Mouse (Mus musculus): Measurements from ENCODE around the gene Gm17018. TPM values are rescaled to one million over a fixed set of nuclear protein-coding genes. Genes with fewer than 3 reads are reported as not detected.

The Gm17018 gene
- total and polyA plus RNA-seq, 2 experiments = 3.0 to 6.0 TPM

- Histone ChIP-seq H3K79me2 (ENCODE audit: control insufficient read depth, insufficient read depth, low read length) (no peaks in the 10 kb centered on the region), H3K36me3 (ENCODE audit: control insufficient read depth, insufficient read depth, low read length) (peaks cover 17% of the 10 kb centered on the region; the same call in 1 of the 2 replicates), H3K27me3 (ENCODE audit: control insufficient read depth, insufficient read depth, low read length) (no peaks in the 10 kb centered on the region), H3K9ac (ENCODE audit: low read depth, low read length) (no peak overlapping the region), H3K27ac (replicated peaks; ENCODE audit: insufficient read depth, low read depth, low read length) (no peak overlapping the region), H3K4me3 (ENCODE audit: insufficient read depth, low read depth, low read length) (no peak overlapping the region), H3K4me1 (ENCODE audit: control insufficient read depth, insufficient read depth, low read length) (no peaks in the 10 kb centered on the region)
- no peak for TF ChIP-seq POLR2A (IDR thresholded peaks at IDR 0.05; ENCODE audit: extremely low read depth, insufficient read depth, low read length)
- no peak for TF ChIP-seq CTCF (IDR thresholded peaks at IDR 0.05; ENCODE audit: low read depth, low read length)
- 92% methylated on average over 10 of the region's 10 CpGs for WGBS
- DNase-seq (ENCODE audit: extremely low read depth, low read depth, low spot score) = no peak
These were observed 32.4 kb upstream of the Gm17018 start for GRCm38 (mm10) chr19:45527931-45528534.

GRCm38 (mm10) chr19:45529294-45529693 lies 31.1 kb upstream of the Gm17018 start:
- no peaks in the 10 kb centered on the region for H3K79me2 ChIP-seq (ENCODE audit: control insufficient read depth, insufficient read depth, low read length)
- no peaks in the 10 kb centered on the region for H3K4me1 ChIP-seq (ENCODE audit: control insufficient read depth, insufficient read depth, low read length)
- WGBS = 93% methylated on average over 5 of the region's 5 CpGs
- no peak overlapping the region for H3K27ac ChIP-seq (replicated peaks; ENCODE audit: insufficient read depth, low read depth, low read length)
- no peak for TF ChIP-seq POLR2A (IDR thresholded peaks at IDR 0.05; ENCODE audit: extremely low read depth, insufficient read depth, low read length)
- no peak overlapping the region for H3K9ac ChIP-seq (ENCODE audit: low read depth, low read length)
- no peak overlapping the region for H3K4me3 ChIP-seq (ENCODE audit: insufficient read depth, low read depth, low read length)
- no peak for DNase-seq (ENCODE audit: extremely low read depth, low read depth, low spot score)
- no peaks in the 10 kb centered on the region for H3K27me3 ChIP-seq (ENCODE audit: control insufficient read depth, insufficient read depth, low read length)
- peaks cover 17% of the 10 kb centered on the region; the same call in 1 of the 2 replicates for H3K36me3 ChIP-seq (ENCODE audit: control insufficient read depth, insufficient read depth, low read length)

GRCm38 (mm10) chr19:45530200-45530995 lies 30.0 kb upstream of the Gm17018 start:
- Histone ChIP-seq H3K4me1 (ENCODE audit: control insufficient read depth, insufficient read depth, low read length) (no peaks in the 10 kb centered on the region), H3K36me3 (ENCODE audit: control insufficient read depth, insufficient read depth, low read length) (peaks cover 15% of the 10 kb centered on the region; the same call in 1 of the 2 replicates), H3K9ac (ENCODE audit: low read depth, low read length) (no peak overlapping the region), H3K79me2 (ENCODE audit: control insufficient read depth, insufficient read depth, low read length) (no peaks in the 10 kb centered on the region), H3K27ac (replicated peaks; ENCODE audit: insufficient read depth, low read depth, low read length) (no peak overlapping the region), H3K27me3 (ENCODE audit: control insufficient read depth, insufficient read depth, low read length) (no peaks in the 10 kb centered on the region), H3K4me3 (ENCODE audit: insufficient read depth, low read depth, low read length) (no peak overlapping the region)
- no peak for TF ChIP-seq CTCF (IDR thresholded peaks at IDR 0.05; ENCODE audit: low read depth, low read length)
- no peak for TF ChIP-seq POLR2A (IDR thresholded peaks at IDR 0.05; ENCODE audit: extremely low read depth, insufficient read depth, low read length)
- no peak for DNase-seq (ENCODE audit: extremely low read depth, low read depth, low spot score)
- 76% methylated on average over 15 of the region's 15 CpGs for WGBS

GRCm38 (mm10) chr19:45531554-45531953 lies 28.9 kb upstream of the Gm17018 start:
- Histone ChIP-seq H3K4me1 (ENCODE audit: control insufficient read depth, insufficient read depth, low read length) (no peaks in the 10 kb centered on the region), H3K36me3 (ENCODE audit: control insufficient read depth, insufficient read depth, low read length) (peaks cover 15% of the 10 kb centered on the region; the same call in 1 of the 2 replicates)
- 83% methylated on average over 6 of the region's 6 CpGs for WGBS

GRCm38 (mm10) chr19:45533617-45534016 lies 26.8 kb upstream of the Gm17018 start:
- 59% methylated on average over 7 of the region's 7 CpGs for WGBS
- no peak for DNase-seq (ENCODE audit: extremely low read depth, low read depth, low spot score)
- no peak overlapping the region for H3K4me3 ChIP-seq (ENCODE audit: insufficient read depth, low read depth, low read length)
- H3K79me2 ChIP-seq (ENCODE audit: control insufficient read depth, insufficient read depth, low read length) = no peaks in the 10 kb centered on the region
- TF ChIP-seq CTCF (IDR thresholded peaks at IDR 0.05; ENCODE audit: low read depth, low read length) (no peak), POLR2A (IDR thresholded peaks at IDR 0.05; ENCODE audit: extremely low read depth, insufficient read depth, low read length) (no peak)
- no peak overlapping the region for H3K9ac ChIP-seq (ENCODE audit: low read depth, low read length)
- H3K36me3 ChIP-seq (ENCODE audit: control insufficient read depth, insufficient read depth, low read length) = no peaks in the 10 kb centered on the region
- H3K4me1 ChIP-seq (ENCODE audit: control insufficient read depth, insufficient read depth, low read length) = no peaks in the 10 kb centered on the region
- H3K27ac ChIP-seq (replicated peaks; ENCODE audit: insufficient read depth, low read depth, low read length) = no peak overlapping the region
- H3K27me3 ChIP-seq (ENCODE audit: control insufficient read depth, insufficient read depth, low read length) = no peaks in the 10 kb centered on the region

More at GRCm38 (mm10) chr19:45531554-45531953, 28.9 kb upstream of the Gm17018 start:
- DNase-seq (ENCODE audit: extremely low read depth, low read depth, low spot score) = no peak
- TF ChIP-seq POLR2A (IDR thresholded peaks at IDR 0.05; ENCODE audit: extremely low read depth, insufficient read depth, low read length) (no peak), CTCF (IDR thresholded peaks at IDR 0.05; ENCODE audit: low read depth, low read length) (no peak)
- Histone ChIP-seq H3K9ac (ENCODE audit: low read depth, low read length) (no peak overlapping the region), H3K4me3 (ENCODE audit: insufficient read depth, low read depth, low read length) (no peak overlapping the region), H3K27ac (replicated peaks; ENCODE audit: insufficient read depth, low read depth, low read length) (no peak overlapping the region), H3K79me2 (ENCODE audit: control insufficient read depth, insufficient read depth, low read length) (no peaks in the 10 kb centered on the region), H3K27me3 (ENCODE audit: control insufficient read depth, insufficient read depth, low read length) (no peaks in the 10 kb centered on the region)

Data from liver, adult 2 months (tissue).